Mouse (Mus musculus) cerebellum, adult 2 months (tissue): ENCODE results near the gene Rad51b.

Experiments
- CTCF ChIP-seq: fragments of 200-500 bp; IDR thresholded peaks from 2 replicates; pipeline ENCODE4 v1.5.1; 2011; ENCODE audit warnings: low read depth, mild to moderate bottlenecking, control low read depth, low read length, moderate library complexity, borderline replicate concordance; ENCODE audit not compliant: insufficient read depth
- POLR2A ChIP-seq: fragments of 200-500 bp; IDR thresholded peaks from 2 replicates; pipeline ENCODE4 v1.6.1; 2011; ENCODE audit warnings: low read length, control low read depth, borderline replicate concordance; ENCODE audit not compliant: insufficient read depth

- TF ChIP-seq POLR2A (no peak), CTCF (no peak)
Observed at GRCm38 (mm10) chr12:79703555-79703954, 406.5 kb downstream of the Rad51b start.
